In genomic region chr2:114097627-114098026, GRCm38 (mm10) we compare ENCODE assay signal across 27 mouse cellular contexts. TPM values are rescaled to one million over a fixed set of nuclear protein-coding genes. Genes with fewer than 3 reads are reported as not detected.
A peak's percentile ranks its signal among the peaks of the same experiment; 100 is the strongest.
DNase-seq lines count a peak whose midpoint lies in the region; ATAC-seq and TF ChIP-seq lines count a peak whose summit lies in the region.
"Had no signal": no experiment of that assay in that cellular context is flagged by ENCODE, and none has a peak within 500 bp of the region (broad histone marks: within the 10 kb centered on the region; RNA-seq: fewer than 3 reads in every experiment).

No protein-coding gene starts in this region.

- H3K4me3 ChIP-seq in intestine, postnatal 0 days (ENCODE audit: low read depth, low read length), result no peak overlapping the region
- H3K4me3 ChIP-seq in intestine, embryonic 16.5 days (ENCODE audit: low read length), result no peak overlapping the region
- H3K4me3 ChIP-seq in liver, embryonic 12.5 days, result no peak overlapping the region
- H3K4me3 ChIP-seq: embryonic facial prominence, embryonic 10.5 days; forebrain, embryonic 15.5 days; heart, embryonic 15.5 days; hindbrain, embryonic 12.5 days; layer of hippocampus, adult 2 months; midbrain, embryonic 12.5 days; stomach, embryonic 15.5 days had no signal

- H3K27ac ChIP-seq in intestine, postnatal 0 days (ENCODE audit: low read depth, low read length), result no peak overlapping the region
- no peak overlapping the region for H3K27ac ChIP-seq in intestine, embryonic 16.5 days (ENCODE audit: low read length)
- no peak overlapping the region for H3K27ac ChIP-seq in liver, embryonic 12.5 days
- H3K27ac ChIP-seq: embryonic facial prominence, embryonic 10.5 days; forebrain, embryonic 15.5 days; heart, embryonic 15.5 days; hindbrain, embryonic 12.5 days; layer of hippocampus, adult 2 months; midbrain, embryonic 12.5 days; stomach, embryonic 15.5 days had no signal

- intact Hi-C loops in left cerebral cortex, postnatal 4 days (cut with DNase I), result no loop called here

- H3K4me1 ChIP-seq in intestine, postnatal 0 days (replicated peaks; ENCODE audit: control insufficient read depth, insufficient read depth, low read length), result no peaks in the 10 kb centered on the region
- no peaks in the 10 kb centered on the region for H3K4me1 ChIP-seq in intestine, embryonic 16.5 days (ENCODE audit: control insufficient read depth, insufficient read depth, low read length)
- peaks cover 22% of the 10 kb centered on the region for H3K4me1 ChIP-seq in liver, embryonic 12.5 days
- H3K4me1 ChIP-seq: embryonic facial prominence, embryonic 10.5 days; forebrain, embryonic 15.5 days; stomach, embryonic 15.5 days had no signal

- H3K27me3 ChIP-seq in intestine, postnatal 0 days (replicated peaks; ENCODE audit: control insufficient read depth, insufficient read depth, low read length), result no peaks in the 10 kb centered on the region
- H3K27me3 ChIP-seq in intestine, embryonic 16.5 days (replicated peaks; ENCODE audit: control insufficient read depth, insufficient read depth, low read length), result no peaks in the 10 kb centered on the region
- H3K27me3 ChIP-seq in liver, embryonic 12.5 days (replicated peaks), result no peaks in the 10 kb centered on the region
- H3K27me3 ChIP-seq: forebrain, embryonic 15.5 days; heart, embryonic 15.5 days; hindbrain, embryonic 12.5 days; midbrain, embryonic 12.5 days; stomach, embryonic 15.5 days had no signal

- peaks cover 36% of the 10 kb centered on the region for H3K36me3 ChIP-seq in intestine, postnatal 0 days (ENCODE audit: control insufficient read depth, insufficient read depth)
- 0 out of 2 replicates have a peak, but pooled peaks cover 3% of the 10 kb centered on the region for H3K36me3 ChIP-seq in intestine, embryonic 16.5 days (ENCODE audit: control insufficient read depth, insufficient read depth, low read length)
- peaks cover 41% of the 10 kb centered on the region for H3K36me3 ChIP-seq in liver, embryonic 12.5 days

- no peaks in the 10 kb centered on the region for H3K9me3 ChIP-seq in intestine, postnatal 0 days (ENCODE audit: control insufficient read depth)
- no peaks in the 10 kb centered on the region for H3K9me3 ChIP-seq in intestine, embryonic 16.5 days (ENCODE audit: control insufficient read depth, low read length)
- no peaks in the 10 kb centered on the region for H3K9me3 ChIP-seq in liver, embryonic 12.5 days (replicated peaks)
- H3K9me3 ChIP-seq: embryonic facial prominence, embryonic 10.5 days; forebrain, embryonic 15.5 days; heart, embryonic 15.5 days; hindbrain, embryonic 12.5 days; midbrain, embryonic 12.5 days; stomach, embryonic 15.5 days had no signal

- WGBS in intestine, postnatal 0 days, result 73% methylated on average over 4 of the region's 4 CpGs
- WGBS in intestine, embryonic 16.5 days, result 93% methylated on average over 4 of the region's 4 CpGs
- WGBS in liver, embryonic 12.5 days (ENCODE audit: insufficient replicate concordance), result 36% methylated on average over 4 of the region's 4 CpGs

- peak; percentile 17 for DNase-seq in c-Kit-positive CD71-positive TER-119-positive erythroid progenitor cells, embryonic 14.5 days (ENCODE audit: low spot score)
- DNase-seq in left cerebral cortex, postnatal 4 days, result no peak
- DNase-seq in lung, postnatal 4 days, result no peak
- DNase-seq: adrenal gland, postnatal 14 days; cerebellum, adult 9-11 months; gastrocnemius, postnatal 10 days; kidney, adult 9 months; kidney, postnatal 25 days; lung, adult 2 months; lung, postnatal 14 days; thymus, postnatal 25 days had no signal

- TF ChIP-seq CTCF in intestine, postnatal 0 days (IDR thresholded peaks at IDR 0.05; ENCODE audit: low read depth), result no peak

- no peak overlapping the region for H3K9ac ChIP-seq in intestine, postnatal 0 days (ENCODE audit: low read depth, low read length)
- H3K9ac ChIP-seq in intestine, embryonic 16.5 days (ENCODE audit: low read depth, low read length), result no peak overlapping the region
- no peak overlapping the region for H3K9ac ChIP-seq in liver, embryonic 12.5 days
- H3K9ac ChIP-seq: forebrain, embryonic 15.5 days; heart, embryonic 15.5 days; hindbrain, embryonic 12.5 days; midbrain, embryonic 12.5 days; stomach, embryonic 15.5 days had no signal

- no peak overlapping the region for H3K4me2 ChIP-seq in intestine, postnatal 0 days (replicated peaks; ENCODE audit: low read depth)
- H3K4me2 ChIP-seq in intestine, embryonic 16.5 days (ENCODE audit: low read depth, low read length), result no peak overlapping the region
- no peak overlapping the region for H3K4me2 ChIP-seq in liver, embryonic 12.5 days
- H3K4me2 ChIP-seq: forebrain, embryonic 15.5 days; heart, embryonic 15.5 days; hindbrain, embryonic 12.5 days; midbrain, embryonic 12.5 days; stomach, embryonic 15.5 days had no signal

- ATAC-seq in intestine, postnatal 0 days, result 0 out of 2 replicates have a peak, but pooled peaks have one; percentile 45
- ATAC-seq in intestine, embryonic 16.5 days, result no peak
- ATAC-seq in liver, embryonic 12.5 days, result peak; percentile 79
- ATAC-seq in megakaryocyte-erythroid progenitor cell, adult 5-6 weeks (replicated peaks; ENCODE audit: low FRiP score, low TSS enrichment, poor library complexity, severe bottlenecking), result peak; percentile 80
- ATAC-seq: forebrain, embryonic 15.5 days; inflammation-experienced regulatory T-cells, adult 6 months had no signal

RNA-seq across cellular contexts. Expression of gene Actc1, which starts 44.3 kb away (rescaled TPM):
- polyA plus RNA-seq in intestine, postnatal 0 days (2015; fragmentation: Nextera tagmentation; extraction: Ambion mirVana), result 7.9 and 10.2 TPM in 2 replicates
- 38.2 and 41.1 TPM in 2 replicates for polyA plus RNA-seq in intestine, embryonic 16.5 days (2015; fragmentation: Nextera tagmentation; extraction: Ambion mirVana)
- 9.2 and 20.4 TPM in 2 replicates for polyA plus RNA-seq in liver, embryonic 12.5 days (2016; fragmentation: Nextera tagmentation; extraction: Ambion mirVana)
- not detected in 2 replicates for total RNA-seq in megakaryocyte-erythroid progenitor cell, adult 5-6 weeks (2014; fragmentation: Nextera tagmentation)
- not detected in 2 replicates for total RNA-seq in megakaryocyte-erythroid progenitor cell, adult 5-6 weeks (2017)
- total RNA-seq in left cerebral cortex, postnatal 4 days (2021), result not detected
- total RNA-seq: granulocyte monocyte progenitor cell, adult 5-6 weeks; layer of hippocampus, adult 2 months; layer of hippocampus, postnatal 25 days; monocyte, adult 5-6 weeks; neutrophil, adult 5-6 weeks had no signal
- polyA plus RNA-seq: inflammation-experienced regulatory T-cells, adult 6 months had no signal
